Mouse (Mus musculus): Measurements from ENCODE around the gene Fyco1. TPM values are rescaled to one million over a fixed set of nuclear protein-coding genes. Genes with fewer than 3 reads are reported as not detected.

The Fyco1 gene
- polyA plus RNA-seq, 1 experiment from 2014 or later: 15.8 TPM

DNA sequence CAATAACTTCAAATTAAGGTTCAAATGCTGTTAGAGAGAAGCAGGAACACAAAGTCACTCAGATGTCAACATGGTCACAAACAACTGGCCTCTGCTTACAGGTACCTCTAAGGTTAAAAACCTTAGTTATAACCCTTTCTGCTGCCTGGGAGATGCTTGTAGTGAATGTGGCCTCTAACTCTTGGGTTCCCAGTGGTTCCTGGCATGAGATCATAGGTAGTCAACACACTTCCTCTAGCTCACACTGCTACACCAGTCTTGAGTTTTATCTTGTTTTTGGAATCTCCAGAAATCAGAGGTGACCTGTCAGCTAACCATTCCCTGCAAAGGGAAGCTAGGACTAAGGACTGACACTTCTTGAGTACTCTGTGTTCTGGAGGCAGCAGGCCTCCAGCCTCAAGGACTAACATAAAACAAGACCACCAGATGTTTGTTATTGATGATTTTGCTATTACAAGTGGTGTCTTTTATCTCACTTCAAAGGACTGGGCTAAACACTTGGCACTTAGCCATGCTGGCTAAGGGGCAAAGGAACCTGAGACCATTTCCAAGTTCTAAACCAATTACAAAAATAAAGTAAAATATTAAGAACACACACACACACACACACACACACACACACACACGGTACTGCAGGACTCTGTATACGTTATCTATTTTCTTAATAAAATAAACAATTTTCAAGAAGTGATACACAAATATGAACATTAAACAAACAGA lies 1.6 kb downstream of the Fyco1 start:
- H3K4me3 ChIP-seq (replicated peaks): peak overlapping the region; percentile 87; the same call in 1 of the 2 replicates
- no peaks in the 10 kb centered on the region for H3K27me3 ChIP-seq
- 44% methylated on average over 2 of the region's 2 CpGs for WGBS
- no peak overlapping the region for H3K27ac ChIP-seq (replicated peaks)
- H3K4me1 ChIP-seq: peaks cover 7% of the 10 kb centered on the region; the same call in 1 of the 2 replicates
- no peak for ATAC-seq (ENCODE audit: insufficient number of reproducible peaks, low FRiP score, low TSS enrichment, low read depth)
- H3K9ac ChIP-seq: no peak overlapping the region
- H3K4me2 ChIP-seq (replicated peaks): peak overlapping the region; percentile 55
- H3K36me3 ChIP-seq: no peaks in the 10 kb centered on the region
- H3K9me3 ChIP-seq (replicated peaks): no peaks in the 10 kb centered on the region

- H3K4me1 ChIP-seq: peaks cover 4% of the 10 kb centered on the region; the same call in 1 of the 2 replicates
- no peak overlapping the region for H3K9ac ChIP-seq
- no peak overlapping the region for H3K4me2 ChIP-seq (replicated peaks)
- H3K36me3 ChIP-seq: peaks cover 11% of the 10 kb centered on the region; the same call in 1 of the 2 replicates
- ATAC-seq (ENCODE audit: insufficient number of reproducible peaks, low FRiP score, low TSS enrichment, low read depth): no peak
- no peak overlapping the region for H3K27ac ChIP-seq (replicated peaks)
- no peaks in the 10 kb centered on the region for H3K27me3 ChIP-seq
- H3K4me3 ChIP-seq (replicated peaks): no peak overlapping the region
- whole genome bisulfite sequencing: 91% methylated on average over 1 of the region's 1 CpGs
- no peaks in the 10 kb centered on the region for H3K9me3 ChIP-seq (replicated peaks)
Measured at GRCm38 (mm10) chr9:123846490-123846889, 5.2 kb downstream of the Fyco1 start.

DNA sequence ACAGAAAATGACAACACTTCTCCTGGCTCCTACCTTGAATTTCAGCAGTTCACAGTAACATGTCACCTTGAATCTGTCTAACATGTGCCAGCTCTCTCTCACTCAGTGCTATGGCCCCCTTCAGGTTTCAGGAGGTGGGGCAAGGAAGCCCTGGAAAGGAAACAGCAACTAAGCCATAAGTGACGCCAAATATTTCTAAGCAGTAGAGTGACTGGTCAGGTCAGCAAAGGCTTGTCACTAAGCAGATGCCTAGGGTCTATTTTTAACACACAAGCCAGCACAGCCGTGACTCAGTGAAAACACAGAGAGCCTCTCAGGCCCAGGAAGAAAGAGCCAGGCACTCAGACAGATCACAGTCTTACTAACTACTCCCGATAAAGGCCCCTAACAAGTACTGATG lies 6.6 kb downstream of the Fyco1 start:
- Histone ChIP-seq H3K4me3 (replicated peaks) (no peak overlapping the region), H3K9ac (no peak overlapping the region), H3K27ac (replicated peaks) (no peak overlapping the region), H3K27me3 (no peaks in the 10 kb centered on the region), H3K4me1 (no peaks in the 10 kb centered on the region), H3K4me2 (replicated peaks) (no peak overlapping the region), H3K9me3 (replicated peaks) (no peaks in the 10 kb centered on the region), H3K36me3 (peaks cover 21% of the 10 kb centered on the region; the same call in 1 of the 2 replicates)
- ATAC-seq (ENCODE audit: insufficient number of reproducible peaks, low FRiP score, low TSS enrichment, low read depth): no peak
- WGBS: 50% methylated on average over 3 of the region's 3 CpGs

DNA sequence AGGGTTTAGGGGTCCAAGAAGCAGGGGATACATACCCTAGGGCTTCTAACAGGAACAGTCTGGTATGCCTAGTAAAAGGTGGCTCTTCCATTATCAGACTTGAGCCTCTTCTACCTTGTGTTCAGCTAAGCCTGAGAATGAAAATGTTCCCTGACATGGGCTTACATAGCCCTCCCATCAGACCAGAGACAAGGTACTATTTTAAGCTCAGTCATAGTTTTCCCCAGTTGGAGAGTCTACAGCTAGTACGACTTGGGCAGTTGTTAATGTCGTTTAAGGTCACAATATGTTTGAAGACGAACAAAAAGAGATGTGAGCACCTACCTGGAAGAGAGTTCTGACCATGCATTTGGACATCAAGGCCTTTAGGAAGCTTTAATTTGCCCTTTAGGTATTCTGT lies 7.2 kb downstream of the Fyco1 start:
- 88% methylated on average over 3 of the region's 3 CpGs for WGBS
- Histone ChIP-seq H3K9ac (no peak overlapping the region), H3K36me3 (peaks cover 27% of the 10 kb centered on the region), H3K4me2 (replicated peaks) (no peak overlapping the region), H3K4me1 (no peaks in the 10 kb centered on the region), H3K27ac (replicated peaks) (no peak overlapping the region), H3K27me3 (no peaks in the 10 kb centered on the region), H3K4me3 (replicated peaks) (no peak overlapping the region), H3K9me3 (replicated peaks) (no peaks in the 10 kb centered on the region)
- ATAC-seq (ENCODE audit: insufficient number of reproducible peaks, low FRiP score, low TSS enrichment, low read depth): no peak

DNA sequence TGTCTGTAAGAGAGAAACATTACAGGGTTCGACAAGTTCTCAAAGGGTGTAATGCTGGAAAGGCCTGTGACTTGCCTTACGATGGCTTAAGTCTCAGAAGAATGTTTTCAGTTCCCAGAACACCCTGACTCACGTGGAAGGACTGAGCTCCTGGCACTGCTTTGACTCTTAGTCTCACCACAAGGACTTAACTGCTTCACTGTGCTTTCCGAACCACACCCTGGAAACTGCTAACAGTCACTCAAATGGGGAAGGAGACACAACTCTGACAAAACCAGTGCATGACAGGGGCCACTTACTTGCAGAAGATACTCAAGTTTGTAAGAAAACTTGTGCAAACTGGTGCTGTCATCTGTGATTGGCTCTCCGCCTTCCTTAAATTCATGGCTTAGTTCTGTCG lies 11.5 kb downstream of the Fyco1 start:
- ATAC-seq (ENCODE audit: insufficient number of reproducible peaks, low FRiP score, low TSS enrichment, low read depth): no peak
- Histone ChIP-seq H3K9ac (no peak overlapping the region), H3K27me3 (no peaks in the 10 kb centered on the region), H3K36me3 (peaks cover 63% of the 10 kb centered on the region), H3K4me2 (replicated peaks) (no peak overlapping the region), H3K9me3 (replicated peaks) (no peaks in the 10 kb centered on the region), H3K27ac (replicated peaks) (no peak overlapping the region), H3K4me3 (replicated peaks) (no peak overlapping the region), H3K4me1 (no peaks in the 10 kb centered on the region)
- 83% methylated on average over 6 of the region's 6 CpGs for WGBS

- Histone ChIP-seq H3K4me2 (replicated peaks) (no peak overlapping the region), H3K27me3 (no peaks in the 10 kb centered on the region), H3K36me3 (peaks cover 65% of the 10 kb centered on the region), H3K9ac (no peak overlapping the region), H3K27ac (replicated peaks) (no peak overlapping the region), H3K4me3 (replicated peaks) (no peak overlapping the region), H3K9me3 (replicated peaks) (no peaks in the 10 kb centered on the region), H3K4me1 (no peaks in the 10 kb centered on the region)
- 92% methylated on average over 3 of the region's 3 CpGs for WGBS
- no peak for ATAC-seq (ENCODE audit: insufficient number of reproducible peaks, low FRiP score, low TSS enrichment, low read depth)
Measured at GRCm38 (mm10) chr9:123835851-123836250, 15.8 kb downstream of the Fyco1 start.

DNA sequence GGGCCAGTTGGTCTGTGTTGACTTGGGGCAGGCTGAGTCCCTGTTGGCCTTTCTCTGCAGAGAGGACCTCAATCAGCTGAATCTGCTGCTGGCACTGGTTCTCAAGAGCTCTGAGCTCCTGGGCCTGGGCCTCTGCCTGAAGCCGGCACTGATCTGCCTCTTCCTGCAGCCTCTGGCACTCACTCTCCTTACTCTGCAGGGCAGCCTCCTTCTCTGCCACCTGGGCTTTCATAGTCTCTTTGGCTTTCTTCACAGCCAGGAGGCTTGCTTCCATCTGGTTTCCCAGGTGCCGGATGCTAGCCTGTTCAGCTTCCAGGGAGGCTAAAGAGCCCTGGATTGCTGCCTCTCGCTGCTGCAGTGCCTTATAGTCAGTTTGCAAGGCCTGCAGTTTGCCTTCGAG lies 22.8 kb downstream of the Fyco1 start:
- Histone ChIP-seq H3K4me1 (no peaks in the 10 kb centered on the region), H3K9ac (no peak overlapping the region), H3K27me3 (no peaks in the 10 kb centered on the region), H3K36me3 (peaks cover 69% of the 10 kb centered on the region), H3K4me2 (replicated peaks) (no peak overlapping the region), H3K4me3 (replicated peaks) (no peak overlapping the region), H3K9me3 (replicated peaks) (no peaks in the 10 kb centered on the region), H3K27ac (replicated peaks) (no peak overlapping the region)
- WGBS: 87% methylated on average over 4 of the region's 4 CpGs
- ATAC-seq (ENCODE audit: insufficient number of reproducible peaks, low FRiP score, low TSS enrichment, low read depth): no peak

GRCm38 (mm10) chr9:123826631-123827030 lies 25.1 kb downstream of the Fyco1 start:
- 87% methylated on average over 3 of the region's 3 CpGs for WGBS
- Histone ChIP-seq H3K27me3 (no peaks in the 10 kb centered on the region), H3K27ac (replicated peaks) (no peak overlapping the region), H3K9me3 (replicated peaks) (no peaks in the 10 kb centered on the region), H3K4me3 (replicated peaks) (no peak overlapping the region), H3K9ac (no peak overlapping the region), H3K36me3 (peaks cover 90% of the 10 kb centered on the region), H3K4me1 (no peaks in the 10 kb centered on the region), H3K4me2 (replicated peaks) (no peak overlapping the region)
- no peak for ATAC-seq (ENCODE audit: insufficient number of reproducible peaks, low FRiP score, low TSS enrichment, low read depth)

DNA sequence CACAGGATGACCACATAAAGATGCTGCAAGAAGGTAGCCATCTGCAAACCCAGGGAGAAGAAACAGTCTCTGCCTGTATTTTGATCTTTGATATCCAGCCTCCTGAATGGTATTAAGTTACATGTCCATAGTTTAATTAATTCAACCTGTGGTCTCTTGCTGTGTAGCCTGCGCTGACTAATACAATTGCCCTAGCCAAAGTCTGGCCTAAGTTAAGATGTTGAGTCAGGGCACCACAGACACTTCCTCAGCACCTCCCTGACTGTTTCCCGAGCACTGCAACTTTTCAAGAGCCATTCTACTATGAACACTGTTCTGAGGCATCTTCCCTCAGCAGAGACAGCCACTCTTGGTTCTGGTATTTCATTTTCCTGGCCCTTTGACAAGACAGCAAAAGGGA lies 33.1 kb downstream of the Fyco1 start:
- ATAC-seq (ENCODE audit: insufficient number of reproducible peaks, low FRiP score, low TSS enrichment, low read depth): no peak
- no peaks in the 10 kb centered on the region for H3K4me1 ChIP-seq
- no peaks in the 10 kb centered on the region for H3K27me3 ChIP-seq
- H3K9me3 ChIP-seq (replicated peaks): no peaks in the 10 kb centered on the region
- no peak overlapping the region for H3K9ac ChIP-seq
- H3K4me2 ChIP-seq (replicated peaks): no peak overlapping the region
- no peak overlapping the region for H3K27ac ChIP-seq (replicated peaks)
- WGBS: 24% methylated on average over 2 of the region's 2 CpGs
- no peak overlapping the region for H3K4me3 ChIP-seq (replicated peaks)
- peaks cover 77% of the 10 kb centered on the region for H3K36me3 ChIP-seq

- Histone ChIP-seq H3K9me3 (replicated peaks) (no peaks in the 10 kb centered on the region), H3K36me3 (peaks cover 59% of the 10 kb centered on the region), H3K4me3 (replicated peaks) (no peak overlapping the region), H3K27me3 (no peaks in the 10 kb centered on the region), H3K9ac (no peak overlapping the region), H3K4me1 (no peaks in the 10 kb centered on the region), H3K4me2 (replicated peaks) (no peak overlapping the region), H3K27ac (replicated peaks) (no peak overlapping the region)
- ATAC-seq (ENCODE audit: insufficient number of reproducible peaks, low FRiP score, low TSS enrichment, low read depth): no peak
- 83% methylated on average over 1 of the region's 1 CpGs for WGBS
Measured at GRCm38 (mm10) chr9:123815996-123816395, 35.7 kb downstream of the Fyco1 start.

DNA sequence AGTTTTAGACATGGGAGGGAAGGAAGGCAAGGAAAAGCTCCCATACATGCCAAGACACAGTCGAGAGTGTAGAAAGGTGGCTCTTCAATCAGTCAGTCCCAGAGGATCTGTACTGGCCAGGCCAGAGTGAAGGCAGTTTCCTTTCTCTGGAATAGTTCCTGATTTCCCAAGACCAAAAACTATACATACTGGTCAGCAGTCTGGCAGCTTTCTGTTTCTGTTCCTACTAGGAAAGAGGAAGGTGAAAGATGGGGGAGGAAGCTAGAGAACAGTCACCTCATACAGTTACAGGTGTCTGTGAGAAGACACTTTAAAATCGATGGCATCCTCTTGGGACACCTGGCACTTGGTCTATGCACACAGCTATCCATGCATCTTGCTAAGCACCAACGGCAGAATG lies 36.3 kb downstream of the Fyco1 start:
- Histone ChIP-seq H3K27me3 (no peaks in the 10 kb centered on the region), H3K9ac (no peak overlapping the region), H3K4me2 (replicated peaks) (no peak overlapping the region), H3K4me3 (replicated peaks) (no peak overlapping the region), H3K4me1 (no peaks in the 10 kb centered on the region), H3K36me3 (peaks cover 59% of the 10 kb centered on the region), H3K27ac (replicated peaks) (no peak overlapping the region), H3K9me3 (replicated peaks) (no peaks in the 10 kb centered on the region)
- ATAC-seq (ENCODE audit: insufficient number of reproducible peaks, low FRiP score, low TSS enrichment, low read depth): no peak
- WGBS: 87% methylated on average over 3 of the region's 3 CpGs

DNA sequence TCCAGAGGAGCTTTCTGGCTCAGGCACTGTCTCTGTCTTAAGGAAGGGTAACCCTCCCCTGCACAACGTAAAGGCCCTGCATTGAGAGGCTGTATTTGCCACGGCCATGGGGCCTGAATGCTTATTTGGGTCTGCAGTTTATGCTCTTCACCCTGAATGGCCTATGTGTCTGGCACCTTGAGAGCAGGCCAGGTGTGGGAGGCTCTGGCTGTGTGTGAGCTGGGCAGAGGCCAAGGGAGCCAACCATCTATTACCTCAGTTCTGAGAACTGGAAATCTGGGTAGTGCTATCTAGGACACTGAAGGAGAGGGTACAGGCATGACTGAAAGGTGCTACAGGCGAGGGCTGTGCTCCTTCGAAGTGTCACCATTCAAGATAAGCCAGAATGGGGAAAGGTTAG lies 36.9 kb downstream of the Fyco1 start:
- H3K4me1 ChIP-seq: no peaks in the 10 kb centered on the region
- WGBS: 77% methylated on average over 4 of the region's 4 CpGs
- H3K4me2 ChIP-seq (replicated peaks): no peak overlapping the region
- no peak overlapping the region for H3K27ac ChIP-seq (replicated peaks)
- H3K4me3 ChIP-seq (replicated peaks): no peak overlapping the region
- ATAC-seq (ENCODE audit: insufficient number of reproducible peaks, low FRiP score, low TSS enrichment, low read depth): no peak
- H3K27me3 ChIP-seq: no peaks in the 10 kb centered on the region
- no peaks in the 10 kb centered on the region for H3K9me3 ChIP-seq (replicated peaks)
- H3K36me3 ChIP-seq: peaks cover 61% of the 10 kb centered on the region
- H3K9ac ChIP-seq: no peak overlapping the region

Measured in embryonic facial prominence, embryonic 15.5 days (tissue).